Mouse (Mus musculus): ENCODE data around the gene Gzmb. TPM values are rescaled to one million over a fixed set of nuclear protein-coding genes. Genes with fewer than 3 reads are reported as not detected.
"Not testable (repeated sequence)": the region's sequence is repeated elsewhere in the genome, so short reads cannot be mapped to it uniquely, and the experiment has no call there.

The Gzmb gene
- 10 to 100 TPM; 32.6 to 34.9 TPM for polyA plus RNA-seq (2017; shearing (Covaris generic))

GRCm38 (mm10) chr14:56262153-56262552, at the start of gene Gzmb:
Gzmb (minus strand) TSS chr14:56262260.
- ATAC-seq: peak; percentile 75

- ATAC-seq: not testable (repeated sequence)
Observed at GRCm38 (mm10) chr14:56311801-56312200, 49.7 kb upstream of the Gzmb start.

DNA sequence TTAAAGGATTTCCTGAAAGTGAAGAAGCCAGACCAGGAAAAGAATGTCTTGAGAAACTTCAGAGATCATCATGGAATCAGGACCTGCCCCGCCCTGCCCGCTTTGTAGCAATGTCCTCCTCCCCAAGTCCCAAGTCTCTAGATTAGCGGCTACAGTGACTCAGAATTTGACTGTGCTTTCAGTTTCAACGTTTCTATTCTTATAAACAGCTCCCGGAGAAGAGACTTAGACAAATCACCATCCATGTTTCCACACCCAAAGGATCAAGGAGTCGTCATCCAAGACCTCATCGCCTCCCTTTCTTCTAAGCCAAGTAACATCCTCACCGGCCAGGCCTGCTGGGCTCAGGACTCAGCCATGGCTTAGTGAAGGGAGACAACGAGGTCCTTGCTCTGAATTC, 48.2 kb upstream of the Gzmb start:
- no peak for ATAC-seq

DNA sequence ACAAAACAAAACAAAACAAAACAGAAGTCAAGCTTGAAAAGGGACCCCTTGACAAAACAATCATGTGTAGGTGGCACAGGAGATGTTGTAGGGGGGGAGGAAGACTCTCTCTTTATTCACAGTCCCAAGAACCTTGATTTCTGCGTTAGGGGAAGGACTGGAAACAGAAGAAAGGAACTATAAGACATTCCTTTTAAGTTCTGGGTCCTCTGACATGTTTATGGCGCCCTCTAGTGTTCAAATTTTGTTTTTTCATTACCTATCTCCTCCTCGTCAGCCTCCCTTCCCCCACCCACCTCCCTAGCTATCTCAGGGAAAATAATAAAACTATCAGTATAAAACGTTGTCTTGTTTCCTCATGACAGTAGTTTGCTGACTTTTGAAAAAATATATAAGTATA, 42.1 kb upstream of the Gzmb start:
- ATAC-seq: peak; percentile 95

DNA sequence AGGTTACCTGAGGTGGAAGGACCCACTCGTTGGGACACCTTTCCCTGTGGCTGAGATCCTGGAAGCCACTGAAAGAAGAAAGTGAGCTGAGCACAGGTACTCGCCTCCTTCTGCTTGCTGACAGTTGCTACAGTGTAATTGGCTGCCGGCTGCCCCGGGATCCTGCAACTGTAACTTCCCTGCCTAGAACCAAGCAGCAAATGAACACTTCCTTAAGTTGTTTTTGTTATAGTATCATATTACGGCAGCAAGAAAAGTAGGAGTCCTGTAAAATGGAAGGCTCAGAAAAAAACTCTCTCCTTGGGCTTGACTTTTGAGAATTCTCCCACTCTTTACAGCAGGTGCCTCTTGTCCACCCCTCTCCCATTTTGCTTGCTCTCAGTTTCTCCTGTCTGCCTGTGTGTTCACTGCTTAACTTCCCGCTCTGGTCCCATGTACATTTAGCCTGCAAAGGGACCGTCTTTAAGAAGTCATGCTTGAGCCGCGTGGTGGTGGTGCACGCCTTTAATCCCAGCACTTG, 41.5 kb upstream of the Gzmb start:
- ATAC-seq: peak; percentile 23

GRCm38 (mm10) chr14:56302091-56302490, 40.0 kb upstream of the Gzmb start:
- ATAC-seq: no peak

GRCm38 (mm10) chr14:56296786-56297185, 34.7 kb upstream of the Gzmb start:
- peak; percentile 94 for ATAC-seq

DNA sequence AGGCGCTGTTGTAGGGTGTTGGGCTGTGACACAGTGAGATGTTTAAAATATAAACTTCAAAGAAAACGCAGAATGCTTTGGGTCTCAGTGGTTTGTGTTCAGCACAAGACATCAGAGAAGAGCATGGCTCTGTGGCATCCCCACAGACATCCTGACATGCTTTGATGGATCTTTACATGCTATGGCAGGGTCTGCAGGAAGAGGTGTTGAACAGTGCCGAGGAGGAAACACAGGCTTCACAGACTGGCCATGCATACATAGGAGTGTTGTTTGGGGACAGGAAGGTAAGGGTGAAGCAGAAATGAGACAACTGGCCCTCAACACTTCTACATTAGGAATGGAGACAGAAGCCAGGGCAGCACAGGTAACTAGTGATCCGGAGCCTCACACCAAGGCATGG, 34.0 kb upstream of the Gzmb start:
- ATAC-seq: peak; percentile 30

DNA sequence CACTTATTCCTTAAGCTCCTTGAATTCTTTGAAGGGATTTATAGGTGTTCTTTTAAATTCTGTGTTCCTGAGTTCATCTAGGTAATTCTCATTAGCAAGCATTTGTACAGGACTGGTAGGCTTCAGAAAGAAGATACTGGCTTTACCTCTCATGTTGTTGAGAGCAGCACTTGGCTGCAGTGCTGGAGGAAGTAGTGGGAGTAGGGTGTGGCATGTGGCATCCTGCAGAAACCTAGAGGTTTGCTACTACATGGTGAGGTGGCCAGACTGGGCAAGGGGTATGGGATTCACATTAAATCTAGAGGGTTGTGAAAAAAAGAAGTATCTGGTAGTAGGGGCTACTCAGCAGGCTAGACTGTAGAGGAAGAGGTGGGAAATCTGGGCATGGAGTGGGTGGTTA, 31.1 kb upstream of the Gzmb start:
- peak; percentile 24 for ATAC-seq

DNA sequence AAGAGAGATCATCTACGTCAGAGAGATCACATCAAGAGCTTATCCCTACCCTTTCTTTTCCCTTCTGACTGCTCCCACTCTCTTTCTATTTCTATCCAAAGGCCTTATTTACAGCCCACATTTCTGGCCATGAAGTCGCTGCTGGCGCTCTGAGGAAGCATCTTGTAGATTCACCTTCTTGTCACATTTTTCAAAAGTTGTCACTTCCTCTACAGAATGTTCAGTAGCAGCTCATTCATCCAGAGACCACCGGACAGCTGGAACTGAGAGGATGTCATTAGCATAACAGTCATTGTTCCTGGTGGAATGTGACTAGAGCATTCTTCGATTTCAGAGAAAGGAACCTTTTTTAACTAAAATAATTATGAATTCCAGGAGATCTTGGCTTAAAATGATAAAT, 26.6 kb upstream of the Gzmb start:
- ATAC-seq: no peak

DNA sequence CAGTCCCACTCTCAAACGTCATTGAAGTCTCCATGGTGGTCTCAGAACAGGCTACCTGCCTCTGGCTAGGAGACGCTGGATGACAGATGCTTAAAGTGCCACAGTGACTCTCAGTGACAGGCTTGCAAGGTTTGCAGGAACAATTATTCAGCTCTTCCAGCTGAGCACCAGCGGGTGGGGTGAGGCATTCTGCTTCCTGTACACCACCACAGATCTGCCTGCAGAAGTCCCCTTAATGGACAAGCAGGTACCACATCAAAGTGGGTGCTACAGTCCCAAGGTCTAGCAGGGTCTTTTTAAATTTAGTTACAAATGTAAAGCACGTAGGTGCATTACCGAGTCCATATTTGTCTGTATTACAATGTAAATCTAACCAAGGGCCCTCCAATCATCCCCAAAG, 25.7 kb upstream of the Gzmb start:
- ATAC-seq: peak; percentile 42

DNA sequence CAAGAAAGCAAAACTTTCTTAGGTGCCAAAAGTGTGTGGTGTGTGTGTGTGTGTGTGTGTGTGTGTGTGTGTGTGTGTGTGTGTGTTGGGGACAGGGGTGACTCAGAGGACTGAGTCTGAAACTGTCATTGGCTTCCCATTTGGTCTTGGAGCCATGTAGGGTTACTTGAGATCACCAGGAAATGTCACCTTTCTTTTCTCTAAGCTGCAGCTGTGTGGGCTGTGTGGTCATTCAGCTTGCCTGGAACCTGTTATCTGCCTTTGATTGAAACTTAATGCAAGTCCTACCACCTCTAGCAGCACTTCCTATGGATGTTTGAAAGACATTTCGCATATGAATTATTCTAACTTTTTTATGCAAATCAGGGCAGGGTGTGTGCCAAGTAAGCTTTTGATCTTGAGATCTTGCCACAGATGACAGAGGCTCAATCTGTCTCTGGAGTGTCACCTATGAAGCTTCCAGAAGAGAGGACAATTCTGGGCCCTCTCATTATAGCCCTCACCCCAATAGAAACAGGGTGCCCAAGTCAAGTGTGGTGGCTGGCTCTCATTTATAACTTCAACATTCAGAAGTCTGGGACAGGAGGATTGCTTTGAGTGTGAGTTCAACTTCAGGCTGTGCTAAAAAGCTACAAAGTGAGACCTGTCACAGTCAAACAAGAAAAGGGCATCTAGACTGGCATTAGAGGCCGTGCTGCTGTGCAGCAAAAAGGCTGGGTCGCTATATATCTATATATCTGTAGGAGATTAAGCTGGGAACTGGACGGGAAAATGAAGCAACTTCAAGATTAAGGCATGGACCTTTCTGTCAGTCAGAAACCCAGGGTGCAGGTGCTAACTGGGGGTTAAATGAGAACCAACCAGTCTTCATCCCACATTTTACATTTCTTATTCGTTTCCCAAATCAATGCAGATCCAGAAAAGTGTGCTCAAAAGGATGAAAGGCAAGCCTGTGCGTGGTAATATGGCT, 22.6 kb upstream of the Gzmb start:
- peak; percentile 77 for ATAC-seq

- peak; percentile 8 for ATAC-seq
Observed at GRCm38 (mm10) chr14:56283816-56284215, 21.8 kb upstream of the Gzmb start.

- ATAC-seq: no peak
Observed at GRCm38 (mm10) chr14:56281090-56281489, 19.0 kb upstream of the Gzmb start.

GRCm38 (mm10) chr14:56278691-56279090, 16.6 kb upstream of the Gzmb start:
- ATAC-seq: not testable (repeated sequence)

GRCm38 (mm10) chr14:56276096-56276495, 14.0 kb upstream of the Gzmb start:
- peak; percentile 71 for ATAC-seq

- ATAC-seq: no peak
Observed at GRCm38 (mm10) chr14:56266109-56266508, 4.0 kb upstream of the Gzmb start.

GRCm38 (mm10) chr14:56240409-56240808, 21.7 kb downstream of the Gzmb start:
- peak; percentile 91 for ATAC-seq

- no peak for ATAC-seq
Observed at GRCm38 (mm10) chr14:56234556-56234955, 27.5 kb downstream of the Gzmb start, which contains the start of gene Gzmc. Gzmc (minus strand) TSS chr14:56234656.

GRCm38 (mm10) chr14:56211317-56211716, 50.7 kb downstream of the Gzmb start, which contains the start of gene Gzmf:
Gzmf (minus strand) TSS chr14:56211417.
- no peak for ATAC-seq
